Mouse (Mus musculus) embryo, embryonic 10.5 days (tissue): ENCODE data around the gene Stoml1.
"Not testable (repeated sequence)": the region's sequence is repeated elsewhere in the genome, so short reads cannot be mapped to it uniquely, and the experiment has no call there.

Experiments used
- DNase-seq: peaks from one replicate; pipeline ENCODE4 v3.0.0-alpha.2; 2015; ENCODE audit warnings: low spot score

Stoml1 gene

DNA sequence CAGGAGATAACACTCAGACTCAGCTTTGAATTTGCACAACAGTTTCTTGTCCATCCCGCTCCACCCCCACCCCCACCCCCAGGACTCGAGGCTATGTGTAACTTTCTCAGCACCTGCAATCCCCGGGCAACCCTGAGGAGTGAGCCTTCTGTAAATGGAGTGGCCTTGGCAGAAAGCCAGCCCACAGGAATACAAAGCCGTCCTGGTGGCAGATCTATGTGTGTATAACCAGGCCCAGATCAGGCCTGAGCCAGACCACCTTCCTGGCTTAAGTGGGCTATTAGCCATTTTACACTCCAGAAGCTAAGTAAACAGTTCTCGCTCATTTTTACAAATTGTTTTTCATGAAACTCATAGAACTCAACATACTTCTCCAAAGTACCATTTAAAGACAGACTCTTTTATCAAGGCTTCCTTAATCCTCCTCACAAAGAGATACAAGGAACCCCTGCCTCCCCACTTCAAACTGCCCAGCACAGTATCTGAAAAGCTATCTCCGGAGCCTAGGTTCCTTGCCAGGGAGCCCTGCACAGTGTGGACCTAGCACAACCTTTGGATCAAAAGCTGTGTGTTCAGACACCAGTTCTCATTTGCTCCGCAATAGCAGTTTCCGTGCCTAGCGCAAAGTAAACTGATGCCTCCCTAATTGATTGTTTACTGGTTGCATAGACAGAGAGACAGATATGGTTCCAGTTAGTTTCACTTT lies 11.0 kb upstream of the Stoml1 start:
- DNase-seq: no peak

DNA sequence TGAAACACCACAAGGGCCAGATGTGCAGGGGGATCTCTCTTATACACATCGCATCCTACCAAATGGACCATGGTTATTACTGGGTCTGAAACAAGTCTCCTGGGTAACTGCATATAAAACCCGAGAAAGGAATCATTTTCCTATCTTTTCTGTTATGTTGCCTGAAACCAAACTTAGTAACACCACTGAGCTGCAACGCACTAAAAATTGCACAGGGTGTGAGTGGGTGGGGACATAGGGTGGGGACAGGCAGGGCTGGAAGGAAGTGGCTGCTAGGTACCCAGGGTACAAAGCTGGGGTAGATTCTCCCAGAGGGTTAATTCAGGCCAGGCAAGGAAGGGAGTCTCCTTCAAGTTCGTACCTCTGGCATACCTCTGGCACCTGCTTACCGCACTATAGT lies 10.3 kb upstream of the Stoml1 start:
- no peak for DNase-seq

DNA sequence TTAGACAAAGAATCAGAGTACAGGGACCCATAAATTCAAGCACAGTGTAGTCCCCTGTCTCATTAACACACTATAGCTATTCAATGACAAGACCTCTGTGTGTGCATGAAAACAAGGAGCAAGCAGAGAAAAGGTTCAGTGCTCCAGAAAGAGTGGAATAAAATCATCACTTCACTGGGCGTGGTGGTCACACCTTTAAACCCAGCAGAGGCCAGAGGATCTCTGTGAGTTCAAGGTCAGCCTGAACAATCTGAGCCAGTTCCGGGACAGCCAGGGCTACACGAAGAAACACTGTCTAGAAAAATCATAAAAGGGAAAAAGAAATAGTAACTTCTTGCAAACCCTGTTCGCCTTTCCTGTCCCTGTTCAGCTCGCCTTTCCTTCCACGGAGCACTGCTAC lies 9.3 kb upstream of the Stoml1 start:
- DNase-seq: no peak

DNA sequence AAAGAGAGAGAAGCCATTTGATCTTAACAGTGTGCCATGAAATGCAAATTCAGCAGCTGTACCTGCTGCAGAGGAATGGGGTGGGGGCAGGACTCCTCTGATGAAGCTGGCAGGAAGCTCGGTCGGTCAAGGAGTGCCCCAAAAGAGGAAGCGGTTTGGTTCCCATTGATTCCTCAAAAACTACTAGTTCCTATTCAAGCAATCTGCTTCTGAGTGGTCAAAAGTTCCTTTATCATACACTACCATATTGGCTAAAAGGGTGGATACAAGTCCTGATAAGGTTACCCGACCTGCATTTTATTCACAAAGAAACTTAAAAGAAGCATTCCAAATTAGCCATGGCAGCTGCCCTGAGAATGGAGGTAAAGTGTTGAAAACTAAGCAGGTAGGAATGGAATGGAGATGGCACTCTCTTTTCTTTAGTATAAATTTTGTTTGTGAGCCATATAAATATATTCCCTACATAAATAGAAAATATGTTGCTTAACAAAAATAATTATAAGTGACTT lies 6.8 kb upstream of the Stoml1 start:
- no peak for DNase-seq

DNA sequence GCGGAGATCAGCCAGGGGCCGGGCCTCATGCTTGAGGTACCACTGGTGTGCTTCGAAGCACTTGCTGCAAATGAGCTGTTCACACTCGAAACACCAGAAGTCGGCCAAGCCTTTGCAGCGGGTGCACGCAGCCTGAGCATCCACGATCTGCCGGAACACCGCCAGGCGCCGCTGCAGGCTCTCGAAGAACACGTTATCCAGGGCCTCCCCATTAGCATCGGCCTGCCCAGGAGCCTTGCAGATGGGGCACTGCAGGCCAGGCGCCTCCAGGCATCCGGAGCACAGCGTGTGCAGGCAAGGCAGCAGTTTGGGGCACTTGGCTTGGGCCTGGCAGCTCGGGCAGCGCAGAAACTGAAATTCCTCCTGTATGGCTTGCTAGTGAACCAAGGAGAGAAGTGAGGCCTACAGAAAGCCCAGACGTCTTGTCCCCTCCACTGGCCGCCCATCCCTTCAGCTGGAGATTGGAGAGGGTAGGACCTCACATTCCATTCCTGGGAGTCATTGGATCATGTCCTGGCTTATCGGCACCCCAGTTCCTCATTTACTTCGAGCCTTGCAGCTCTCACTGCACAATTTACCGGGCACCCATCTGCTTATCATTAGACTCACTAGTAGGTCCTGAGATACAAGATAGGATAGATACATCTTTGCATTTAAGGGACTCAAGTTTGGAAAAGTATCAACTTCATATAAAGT lies 5.8 kb upstream of the Stoml1 start:
- DNase-seq: peak; percentile 88

DNA sequence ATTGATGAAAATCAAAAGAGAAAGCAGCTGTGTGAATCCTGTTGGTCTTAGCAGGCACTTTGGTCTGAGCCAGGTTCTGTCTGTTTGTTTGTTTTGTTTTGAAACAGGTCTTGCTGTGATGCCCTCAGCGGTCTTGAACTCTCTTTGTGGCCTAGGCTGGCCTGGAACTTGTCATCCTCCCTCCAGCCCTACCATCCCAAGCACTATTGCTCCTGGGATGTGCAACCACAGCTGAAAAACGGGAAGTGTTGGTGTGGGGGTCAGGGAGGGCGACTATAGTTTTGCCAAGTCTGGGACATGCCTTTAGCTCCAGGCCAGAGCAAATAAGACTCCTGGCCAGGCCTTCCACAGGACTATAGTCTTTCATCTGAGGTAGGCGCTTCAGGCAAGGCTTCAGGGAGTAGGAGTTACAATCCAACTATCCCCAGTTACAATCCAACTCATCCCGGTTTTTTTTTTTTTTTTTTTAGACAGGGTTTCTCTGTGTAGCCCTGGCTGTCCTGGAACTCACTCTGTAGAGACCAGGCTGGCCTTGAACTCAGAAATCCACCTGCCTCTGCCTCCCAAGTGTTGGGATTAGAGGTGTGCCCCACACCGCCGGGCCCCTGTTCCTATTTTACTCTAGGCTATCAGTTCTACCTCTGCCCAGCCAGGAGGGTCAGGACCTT lies 4.1 kb upstream of the Stoml1 start:
- DNase-seq: no peak

DNA sequence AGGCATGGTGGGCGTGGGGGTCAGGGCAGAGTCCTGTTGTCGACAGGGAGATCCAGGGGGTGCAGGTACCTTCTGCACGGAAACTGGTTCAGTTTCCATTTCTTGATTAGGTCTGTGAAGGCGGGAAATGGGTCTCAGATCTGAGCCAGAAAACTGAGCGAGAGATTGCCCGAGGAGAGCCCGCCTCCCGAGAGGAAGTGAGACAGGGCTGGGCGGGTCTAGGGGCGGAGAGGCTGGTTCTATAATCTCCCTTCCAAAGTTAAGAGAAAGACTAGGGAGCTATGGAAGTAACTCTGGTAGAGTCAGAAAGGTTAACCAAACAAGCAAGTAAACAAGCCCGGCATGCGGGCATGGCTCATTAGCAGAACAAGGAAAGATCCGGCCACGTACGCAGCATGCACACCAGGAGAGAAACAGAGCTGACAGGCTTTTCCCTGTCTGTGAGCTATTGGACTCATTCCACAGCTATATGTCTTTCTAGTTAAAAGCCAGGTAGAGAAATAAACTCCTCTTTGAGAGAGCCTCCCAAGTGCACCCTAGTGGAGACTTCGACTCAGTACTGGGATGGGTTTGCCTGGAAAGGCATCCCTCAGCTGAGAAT lies 3.3 kb upstream of the Stoml1 start, which contains the start of gene Pml:
Gene Pml, minus strand, starts transcription at position 195 of the 601 bp plus-strand sequence.
- peak; percentile 80 for DNase-seq

DNA sequence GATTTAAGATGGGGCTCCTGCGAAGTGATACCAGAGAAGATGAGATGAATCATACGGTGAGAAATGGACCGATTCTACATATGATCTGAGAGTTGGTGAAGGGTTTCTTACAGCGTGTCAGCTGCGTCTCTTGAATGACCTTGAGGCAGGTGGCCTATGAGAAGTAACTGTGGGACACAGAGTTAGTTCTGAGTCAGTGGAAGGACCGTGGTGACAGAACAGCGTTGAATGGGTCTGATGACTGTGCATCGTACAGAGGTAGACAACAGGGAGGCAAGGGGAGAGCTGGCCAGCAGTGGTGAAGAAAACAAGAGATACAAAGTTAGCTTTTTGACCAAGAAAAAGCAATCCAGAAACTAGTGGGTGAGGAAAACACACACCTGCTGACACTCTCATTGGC lies 2.6 kb upstream of the Stoml1 start:
- DNase-seq: no peak

DNA sequence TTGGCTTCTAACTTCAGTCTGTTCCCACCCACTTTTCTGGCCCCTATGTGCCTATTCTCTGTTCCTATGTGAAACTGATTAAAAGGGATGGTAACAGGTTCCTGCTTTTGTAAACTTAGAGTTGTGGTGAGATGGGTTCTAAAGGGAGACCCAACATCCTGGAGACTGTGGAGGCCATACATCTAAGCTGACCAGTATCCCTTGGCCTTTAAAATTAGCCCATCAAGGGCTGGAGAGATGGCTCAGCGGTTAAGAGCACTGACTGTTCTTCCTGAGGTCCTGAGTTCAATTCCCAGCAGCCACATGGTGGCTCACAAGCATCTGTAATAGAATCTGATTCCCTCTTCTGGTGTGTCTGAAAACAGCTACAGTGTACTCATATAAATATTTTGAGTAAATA lies 2.2 kb upstream of the Stoml1 start:
- not testable (repeated sequence) for DNase-seq

DNA sequence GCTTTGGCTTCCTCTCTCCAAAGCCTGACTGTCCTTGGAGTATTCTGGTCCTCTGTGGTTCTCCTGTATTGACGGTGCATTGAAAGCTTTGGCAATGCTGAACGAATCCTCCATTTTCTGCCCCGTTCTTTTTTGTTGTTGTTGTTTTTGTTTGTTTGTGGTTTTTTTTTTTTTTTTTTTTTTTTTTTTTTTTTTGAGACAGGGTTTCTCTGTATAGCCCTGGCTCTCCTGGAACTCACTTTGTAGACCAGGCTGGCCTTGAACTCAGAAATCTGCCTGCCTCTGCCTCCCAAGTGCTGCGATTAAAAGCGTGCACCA lies 800 bp downstream of the Stoml1 start:
- DNase-seq: not testable (repeated sequence)

DNA sequence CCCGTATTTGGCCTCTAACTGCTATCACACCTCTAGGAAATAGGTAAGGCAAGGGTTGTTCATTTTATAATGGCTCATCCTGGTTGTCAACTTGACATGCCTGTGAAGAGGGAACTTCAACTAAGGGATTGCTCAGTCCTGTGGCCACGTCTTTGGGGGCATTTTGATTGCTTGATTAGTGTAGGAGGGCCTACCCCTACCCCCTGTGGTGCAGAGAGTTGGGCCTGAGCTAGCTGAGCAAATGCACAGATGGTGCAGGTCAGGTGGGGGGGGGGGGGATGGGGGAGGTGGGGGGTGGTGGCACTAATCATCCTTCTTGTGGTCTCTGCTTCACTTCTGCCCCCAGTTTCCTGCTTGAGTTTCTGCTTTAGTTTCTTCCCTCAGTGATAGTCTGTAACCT lies 2.1 kb downstream of the Stoml1 start:
- no peak for DNase-seq

DNA sequence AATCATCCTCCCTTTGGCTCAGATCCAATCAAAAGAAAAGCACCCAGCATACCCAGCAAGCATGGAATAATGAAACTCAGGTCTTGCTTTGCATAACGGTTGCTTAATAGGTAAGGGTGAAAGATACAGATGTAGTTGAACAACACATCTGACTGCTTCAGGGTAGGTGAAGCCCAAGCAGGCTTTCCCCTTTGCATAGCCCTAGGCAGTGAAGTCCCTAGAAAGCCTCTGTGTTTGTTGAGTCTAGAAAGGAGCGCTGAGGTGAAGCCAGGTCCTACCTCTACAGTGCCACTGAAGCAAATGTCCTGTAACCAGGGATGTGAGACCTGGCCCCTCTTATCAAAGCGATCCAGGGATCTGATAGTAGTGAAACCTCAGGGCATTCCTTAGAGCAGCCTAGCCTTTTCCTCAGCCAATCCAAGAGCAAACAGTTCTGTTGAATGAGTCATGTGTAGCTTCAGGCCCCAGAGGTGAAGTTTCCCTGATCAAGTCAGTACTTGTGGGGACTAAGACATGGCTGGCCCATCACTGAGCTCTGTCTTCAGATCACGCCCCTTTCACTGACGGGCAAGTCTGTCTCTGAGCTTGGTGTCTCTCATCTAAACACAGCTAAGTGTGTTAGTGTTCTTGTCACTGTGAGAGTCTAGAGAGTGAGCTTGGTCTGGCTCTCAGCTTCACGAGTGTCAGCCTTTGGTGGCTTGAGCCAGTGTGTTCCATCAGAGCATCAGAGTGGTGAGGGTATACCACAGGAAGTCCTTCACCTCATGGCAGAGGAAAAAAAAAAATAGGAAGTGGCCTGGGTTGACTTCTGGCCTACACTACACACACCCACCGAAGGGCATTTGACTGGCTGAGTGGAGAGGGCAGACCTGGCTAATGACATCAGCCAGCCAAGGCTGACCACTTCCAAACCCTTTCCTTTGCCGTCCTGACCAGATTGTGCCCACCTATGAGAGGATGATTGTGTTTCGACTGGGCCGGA lies 3.0 kb downstream of the Stoml1 start:
- no peak for DNase-seq

DNA sequence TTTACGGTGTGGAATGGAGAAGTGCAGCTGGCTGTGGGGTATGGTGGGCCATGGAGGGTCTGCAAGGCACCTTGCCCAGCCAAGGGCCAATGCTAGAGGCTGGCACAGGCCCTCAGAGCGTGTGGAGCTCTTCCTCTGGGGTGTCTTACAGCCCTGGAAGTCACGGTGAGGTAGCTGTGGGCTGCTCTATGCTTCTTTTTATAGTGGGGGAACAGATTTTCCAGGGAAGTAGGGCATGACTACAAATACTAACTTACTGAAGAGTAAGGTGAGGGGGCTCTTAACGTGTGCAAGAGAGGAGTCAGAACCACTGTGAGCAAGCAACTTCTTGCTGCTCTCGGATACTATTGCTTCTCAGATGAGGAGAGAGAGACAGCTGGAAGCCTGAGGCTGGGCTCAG lies 9.5 kb downstream of the Stoml1 start:
- DNase-seq: no peak

DNA sequence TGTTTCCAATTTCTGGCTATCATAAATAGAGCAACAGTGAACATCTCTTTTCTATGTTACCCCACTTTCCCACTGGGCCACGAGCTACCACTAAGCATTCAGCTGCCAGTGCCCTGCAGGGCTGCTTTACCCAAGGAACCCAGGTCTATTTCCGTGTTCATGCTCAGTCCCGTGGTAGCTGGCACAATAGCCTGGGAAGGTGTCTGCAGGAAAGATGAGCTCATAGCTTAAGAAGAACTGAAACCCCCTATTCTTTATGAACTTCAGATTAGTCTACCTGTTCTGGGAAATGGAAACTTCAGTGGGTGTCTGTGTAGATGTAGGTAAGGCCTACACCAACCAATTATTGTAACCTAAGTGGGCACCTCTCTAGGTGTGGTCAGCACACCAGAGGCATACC lies 12.4 kb downstream of the Stoml1 start:
- DNase-seq: no peak

DNA sequence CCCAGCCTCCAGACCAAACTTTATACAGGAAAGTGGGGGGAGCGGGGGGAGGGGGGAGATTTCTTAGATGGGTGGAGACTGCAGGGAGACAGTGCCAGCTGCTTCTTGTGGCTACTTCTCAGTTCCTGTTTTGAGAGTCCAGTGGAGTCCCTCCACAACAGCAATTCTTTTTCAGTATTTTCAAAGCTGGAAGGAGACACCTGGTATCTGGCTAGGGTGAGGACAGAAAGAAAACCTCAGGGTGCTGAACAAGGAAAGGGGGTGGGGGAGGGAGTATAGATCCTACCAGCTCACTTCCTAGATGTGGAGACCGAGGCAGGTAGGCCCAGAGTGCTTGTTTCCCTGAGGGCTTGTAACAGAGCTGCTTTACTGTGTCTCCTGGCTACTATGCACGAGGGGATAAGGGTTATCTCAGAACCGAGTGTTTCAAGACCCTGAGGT lies 13.6 kb downstream of the Stoml1 start:
- DNase-seq: no peak

DNA sequence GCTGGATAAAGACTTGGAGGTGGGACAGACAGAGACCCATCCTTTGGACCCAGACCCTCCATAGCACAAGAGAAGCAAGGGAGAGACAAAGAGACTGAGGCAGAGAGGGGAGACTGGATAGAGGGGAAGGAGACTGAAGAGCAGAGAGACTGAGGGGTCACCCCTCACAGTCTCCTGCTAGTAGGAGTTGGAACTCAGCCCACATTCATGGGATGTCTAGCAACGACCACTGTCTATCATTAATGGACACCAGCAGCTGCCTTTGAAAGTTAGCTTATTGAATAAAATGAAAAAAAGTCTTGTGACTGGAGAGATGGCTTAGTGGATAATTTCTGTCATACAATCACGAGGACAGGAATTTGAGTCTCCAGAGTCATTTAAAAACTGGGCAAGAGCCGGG lies 14.1 kb downstream of the Stoml1 start:
- DNase-seq: no peak

DNA sequence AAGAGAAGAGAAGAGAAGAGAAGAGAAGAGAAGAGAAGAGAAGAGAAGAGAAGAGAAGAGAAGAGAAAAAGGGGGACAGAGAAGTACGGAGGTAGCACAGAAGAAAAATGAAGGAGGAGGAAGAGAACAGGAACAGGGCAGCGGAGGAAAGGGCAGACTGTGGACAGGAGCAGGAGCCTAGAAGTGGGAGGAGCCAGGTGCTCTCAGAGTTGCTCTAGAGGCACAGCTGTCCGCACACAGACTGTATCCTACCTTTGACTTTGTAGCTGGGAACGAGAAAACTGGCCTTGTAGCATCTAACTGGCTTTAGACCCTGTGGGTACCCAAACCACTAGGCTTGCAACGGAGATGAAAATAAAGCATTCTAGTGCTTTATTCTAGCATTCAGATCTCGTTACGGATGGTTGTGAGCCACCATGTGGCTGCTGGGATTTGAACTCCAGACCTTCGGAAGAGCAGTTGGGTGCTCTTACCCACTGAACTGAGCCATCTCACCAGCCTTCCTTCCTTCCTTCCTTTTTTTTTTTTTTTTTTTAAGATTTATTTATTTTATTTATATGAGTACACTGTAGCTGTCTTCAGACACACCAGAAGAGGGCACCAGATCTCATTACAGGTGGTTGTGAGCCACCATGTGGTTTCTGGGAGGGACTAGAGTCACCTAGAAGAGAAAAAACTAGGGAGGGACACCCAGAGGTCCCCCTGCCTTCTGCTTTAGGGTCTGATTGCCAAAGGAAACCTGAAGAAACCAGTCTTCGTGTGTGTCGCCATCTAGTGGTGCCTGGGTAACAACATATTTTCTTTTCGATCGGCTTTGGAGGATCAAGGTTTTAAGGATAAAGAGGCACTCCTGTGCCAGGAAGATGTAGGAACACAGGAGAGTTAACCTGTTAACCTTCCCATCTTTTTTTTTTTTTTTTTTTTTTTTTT lies 15.7 kb downstream of the Stoml1 start:
- peak; percentile 89 for DNase-seq

DNA sequence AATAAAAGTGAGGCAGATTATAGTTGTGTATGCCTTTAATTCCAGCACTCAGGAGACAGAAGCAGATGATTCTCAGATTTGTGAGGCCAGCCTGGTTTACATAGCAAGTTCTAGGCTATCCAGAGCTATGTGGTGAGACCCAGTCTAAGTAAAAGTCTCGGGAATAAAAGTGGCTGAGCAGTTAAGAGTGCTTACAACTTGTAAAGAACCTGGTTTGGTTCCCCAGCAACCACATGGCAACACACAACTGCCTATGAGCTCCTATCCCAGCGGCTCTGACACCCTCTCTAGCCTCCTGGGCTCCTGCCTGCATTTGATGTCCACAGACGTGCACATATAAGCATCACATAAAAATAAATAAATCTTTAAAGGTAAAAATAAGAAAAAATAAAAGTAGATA lies 17.1 kb downstream of the Stoml1 start:
- no peak for DNase-seq

DNA sequence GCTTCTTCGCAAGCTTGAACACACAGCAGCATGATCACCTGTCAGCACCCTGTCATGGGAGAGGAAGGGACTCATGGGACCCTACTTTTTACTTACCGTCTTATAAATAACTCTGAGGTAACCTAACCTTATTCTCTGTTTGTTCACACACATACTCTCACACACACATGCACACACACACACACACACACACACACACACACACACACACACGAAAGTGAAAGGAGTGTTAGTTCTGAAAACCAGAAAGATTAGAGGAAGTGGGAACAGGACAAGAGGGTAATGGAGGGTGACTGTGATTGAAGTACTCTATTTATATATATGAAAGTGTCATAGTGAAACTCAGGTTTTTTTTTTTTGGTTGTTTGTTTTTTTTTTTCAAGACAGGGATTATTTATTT lies 18.1 kb downstream of the Stoml1 start:
- DNase-seq: no peak

DNA sequence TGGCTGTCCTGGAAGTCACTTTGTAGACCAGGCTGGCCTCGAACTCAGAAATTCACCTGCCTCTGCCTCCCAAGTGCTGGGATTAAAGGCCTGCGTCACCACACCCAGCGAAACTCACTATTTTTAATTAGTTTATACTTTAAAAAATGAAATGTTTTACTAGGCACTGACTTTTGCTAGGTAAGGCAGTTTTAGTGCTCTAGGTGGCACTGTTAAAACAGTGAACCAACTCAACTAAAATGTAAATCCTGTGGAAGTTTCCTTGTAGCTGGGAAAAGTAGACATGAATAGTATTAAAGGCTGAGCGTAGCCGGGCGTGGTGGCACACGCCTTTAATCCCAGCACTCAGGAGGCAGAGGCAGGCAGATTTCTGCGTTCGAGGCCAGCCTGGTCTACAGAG lies 18.6 kb downstream of the Stoml1 start:
- not testable (repeated sequence) for DNase-seq
